Mouse (Mus musculus) liver (tissue): Measurements from ENCODE around the gene Edar.

Experiments
- DNase-seq: peaks from one replicate; pipeline ENCODE4 v3.0.0-alpha.2; 2020; ENCODE audit warnings: mixed read lengths

Edar gene

GRCm38 (mm10) chr10:58651270-58652042 lies 24.0 kb downstream of the Edar start:
- no peak for DNase-seq

GRCm38 (mm10) chr10:58648787-58649186 lies 26.7 kb downstream of the Edar start:
- no peak for DNase-seq

- DNase-seq = no peak
Observed at GRCm38 (mm10) chr10:58644671-58645070, 30.8 kb downstream of the Edar start.

- DNase-seq = no peak
Observed at GRCm38 (mm10) chr10:58644194-58644593, 31.3 kb downstream of the Edar start.

- DNase-seq = no peak
Observed at GRCm38 (mm10) chr10:58643001-58643400, 32.5 kb downstream of the Edar start.

GRCm38 (mm10) chr10:58641631-58642030 lies 33.8 kb downstream of the Edar start:
- DNase-seq = no peak

- no peak for DNase-seq
Observed at GRCm38 (mm10) chr10:58640446-58641400, 34.7 kb downstream of the Edar start.

GRCm38 (mm10) chr10:58639291-58639690 lies 36.2 kb downstream of the Edar start:
- no peak for DNase-seq

- no peak for DNase-seq
Observed at GRCm38 (mm10) chr10:58636431-58637080, 38.9 kb downstream of the Edar start.

GRCm38 (mm10) chr10:58633507-58633906 lies 41.9 kb downstream of the Edar start:
- no peak for DNase-seq

GRCm38 (mm10) chr10:58627569-58627968 lies 47.9 kb downstream of the Edar start:
- no peak for DNase-seq

- DNase-seq = no peak
Observed at GRCm38 (mm10) chr10:58624848-58625711, 50.4 kb downstream of the Edar start.

GRCm38 (mm10) chr10:58619266-58619665 lies 56.2 kb downstream of the Edar start:
- no peak for DNase-seq

- DNase-seq = no peak
Observed at GRCm38 (mm10) chr10:58618501-58619216, 56.8 kb downstream of the Edar start.

GRCm38 (mm10) chr10:58616565-58616964 lies 58.9 kb downstream of the Edar start:
- DNase-seq = no peak

- DNase-seq = no peak
Observed at GRCm38 (mm10) chr10:58614601-58615000, 60.9 kb downstream of the Edar start.

GRCm38 (mm10) chr10:58610484-58611261 lies 64.8 kb downstream of the Edar start:
- no peak for DNase-seq

- DNase-seq = no peak
Observed at GRCm38 (mm10) chr10:58608858-58609257, 66.6 kb downstream of the Edar start.

- DNase-seq = no peak
Observed at GRCm38 (mm10) chr10:58606356-58606755, 69.1 kb downstream of the Edar start.

GRCm38 (mm10) chr10:58604779-58605178 lies 70.7 kb downstream of the Edar start:
- no peak for DNase-seq

GRCm38 (mm10) chr10:58601946-58602345 lies 73.5 kb downstream of the Edar start:
- no peak for DNase-seq
